Comparison of ENCODE assay signal across 26 mouse cellular contexts in the genomic region with DNA sequence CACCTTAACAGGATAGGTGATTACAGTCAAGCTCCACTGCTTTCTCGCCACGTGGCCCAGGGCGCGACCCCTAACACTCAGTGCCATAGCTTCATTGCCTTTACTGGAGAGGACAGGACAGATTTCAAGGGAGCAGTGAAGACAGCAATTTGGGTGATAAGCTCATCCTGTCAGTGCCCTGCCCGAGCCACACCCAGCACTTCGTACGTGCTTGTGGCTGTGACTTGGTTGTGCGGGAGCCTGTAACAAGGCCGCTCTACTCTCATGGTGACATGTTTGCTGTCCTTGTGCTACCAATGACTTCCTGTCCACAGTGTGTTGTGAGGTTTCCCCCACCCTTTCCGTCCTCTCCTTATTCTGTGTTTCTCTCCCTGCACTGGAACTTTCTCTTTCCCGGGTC. TPM values are rescaled to one million over a fixed set of nuclear protein-coding genes. Genes with fewer than 3 reads are reported as not detected.
DNase-seq lines count a peak whose midpoint lies in the region; ATAC-seq and TF ChIP-seq lines count a peak whose summit lies in the region.
"Had no signal": no experiment of that assay in that cellular context is flagged by ENCODE, and none has a peak within 500 bp of the region (broad histone marks: within the 10 kb centered on the region; RNA-seq: fewer than 3 reads in every experiment).

No protein-coding gene starts in this region.

- peak; percentile 58 for ATAC-seq in intestine, embryonic 16.5 days
- ATAC-seq in intestine, postnatal 0 days: no peak
- ATAC-seq in liver, embryonic 13.5 days (ENCODE audit: low read depth): peak; percentile 69; the same call in 1 of the 2 replicates
- ATAC-seq in megakaryocyte progenitor cell, adult 5-6 weeks (replicated peaks; ENCODE audit: poor library complexity): peak; percentile 76
- ATAC-seq: inflammation-experienced regulatory T-cells, adult 6 months; Patski had no signal

- DNase-seq in MEL (ENCODE audit: low read depth, low spot score): peak; percentile 47
- no peak for DNase-seq in liver, embryonic 13.5 days
- no peak for DNase-seq in kidney, adult 11 months
- DNase-seq in B cell, adult 2 months: no peak
- DNase-seq: adrenal gland, postnatal 25 days; cerebellum, adult 11-12 months; cerebellum, adult 9-11 months; heart, adult 2 months; heart, postnatal 4 days; kidney, postnatal 14 days; left cerebral cortex, postnatal 4 days; lung, embryonic 14.5 days; right cerebral cortex, adult 18-20 months; spleen, adult 18-20 months; thymus, postnatal 25 days had no signal

- TF ChIP-seq RAD21 in MEL (IDR thresholded peaks at IDR 0.05; ENCODE audit: low read depth, low read length): no peak

- no peak for TF ChIP-seq EP300 in MEL (IDR thresholded peaks at IDR 0.05; ENCODE audit: low read depth in 1 of 2, low read length in 2 of 2)

- H3K9me3 ChIP-seq in intestine, embryonic 16.5 days (ENCODE audit: control insufficient read depth, low read length): no peaks in the 10 kb centered on the region
- H3K9me3 ChIP-seq in intestine, postnatal 0 days (ENCODE audit: control insufficient read depth): no peaks in the 10 kb centered on the region
- H3K9me3 ChIP-seq in MEL (replicated peaks; ENCODE audit: insufficient read depth, low read length): no peaks in the 10 kb centered on the region
- no peaks in the 10 kb centered on the region for H3K9me3 ChIP-seq in liver, embryonic 13.5 days (replicated peaks)
- H3K9me3 ChIP-seq: embryonic facial prominence, embryonic 15.5 days; forebrain, embryonic 12.5 days; heart, embryonic 12.5 days had no signal

- no peaks in the 10 kb centered on the region for H3K36me3 ChIP-seq in intestine, embryonic 16.5 days (ENCODE audit: control insufficient read depth, insufficient read depth, low read length)
- no peaks in the 10 kb centered on the region for H3K36me3 ChIP-seq in intestine, postnatal 0 days (ENCODE audit: control insufficient read depth, insufficient read depth)
- H3K36me3 ChIP-seq in MEL (ENCODE audit: control insufficient read depth in 1 of 2, insufficient read depth in 2 of 2, low read length in 2 of 2): peaks cover 0 to 5% of the 10 kb centered on the region in 2 experiments; a peak in 2 of 4 replicates
- no peaks in the 10 kb centered on the region for H3K36me3 ChIP-seq in liver, embryonic 13.5 days
- H3K36me3 ChIP-seq: embryonic facial prominence, embryonic 15.5 days; forebrain, embryonic 12.5 days had no signal

- no peak overlapping the region for H3K9ac ChIP-seq in intestine, embryonic 16.5 days (ENCODE audit: low read depth, low read length)
- H3K9ac ChIP-seq in intestine, postnatal 0 days (ENCODE audit: low read depth, low read length): no peak overlapping the region
- no peak overlapping the region for H3K9ac ChIP-seq in MEL (ENCODE audit: control insufficient read depth, low read depth, low read length, poor library complexity, severe bottlenecking)
- no peak overlapping the region for H3K9ac ChIP-seq in liver, embryonic 13.5 days
- H3K9ac ChIP-seq: embryonic facial prominence, embryonic 15.5 days; forebrain, embryonic 12.5 days; forebrain, postnatal 0 days; heart, embryonic 12.5 days; hindbrain, embryonic 14.5 days; lung, embryonic 14.5 days had no signal

- 80% methylated on average over 11 of the region's 11 CpGs for WGBS in intestine, embryonic 16.5 days
- 78% methylated on average over 11 of the region's 11 CpGs for WGBS in intestine, postnatal 0 days
- 36% methylated on average over 11 of the region's 11 CpGs for WGBS in liver, embryonic 13.5 days (ENCODE audit: insufficient replicate concordance)

- no peak overlapping the region for H3K4me2 ChIP-seq in intestine, embryonic 16.5 days (ENCODE audit: low read depth, low read length)
- H3K4me2 ChIP-seq in intestine, postnatal 0 days (replicated peaks; ENCODE audit: low read depth): no peak overlapping the region
- no peak overlapping the region for H3K4me2 ChIP-seq in liver, embryonic 13.5 days
- H3K4me2 ChIP-seq: embryonic facial prominence, embryonic 15.5 days; forebrain, embryonic 12.5 days; heart, embryonic 12.5 days; hindbrain, embryonic 14.5 days; lung, embryonic 14.5 days had no signal

- TF ChIP-seq POLR2A in MEL (IDR thresholded peaks at IDR 0.05; ENCODE audit: control insufficient read depth in 1 of 2, insufficient read depth in 1 of 2, low read depth in 1 of 2, low read length in 2 of 2, poor library complexity in 1 of 2): no peak

- H3K79me2 ChIP-seq in MEL (ENCODE audit: control insufficient read depth, insufficient read depth, low read length, poor library complexity): no peaks in the 10 kb centered on the region

- H3K4me3 ChIP-seq in intestine, embryonic 16.5 days (ENCODE audit: low read length): no peak overlapping the region
- no peak overlapping the region for H3K4me3 ChIP-seq in intestine, postnatal 0 days (ENCODE audit: low read depth, low read length)
- no peak overlapping the region for H3K4me3 ChIP-seq in MEL (ENCODE audit: control insufficient read depth in 1 of 2, insufficient read depth in 1 of 2, low read depth in 2 of 2, low read length in 2 of 2)
- no peak overlapping the region for H3K4me3 ChIP-seq in liver, embryonic 13.5 days (replicated peaks)
- H3K4me3 ChIP-seq: embryonic facial prominence, embryonic 15.5 days; forebrain, embryonic 12.5 days; heart, adult 2 months; heart, embryonic 12.5 days had no signal

- no peaks in the 10 kb centered on the region for H3K27me3 ChIP-seq in intestine, embryonic 16.5 days (replicated peaks; ENCODE audit: control insufficient read depth, insufficient read depth, low read length)
- H3K27me3 ChIP-seq in intestine, postnatal 0 days (replicated peaks; ENCODE audit: control insufficient read depth, insufficient read depth, low read length): no peaks in the 10 kb centered on the region
- no peaks in the 10 kb centered on the region for H3K27me3 ChIP-seq in MEL (ENCODE audit: control insufficient read depth in 1 of 2, insufficient read depth in 2 of 2, low read length in 2 of 2)
- H3K27me3 ChIP-seq in liver, embryonic 13.5 days: no peaks in the 10 kb centered on the region
- H3K27me3 ChIP-seq: CH12.LX; embryonic facial prominence, embryonic 15.5 days; forebrain, embryonic 12.5 days; heart, embryonic 12.5 days; Patski had no signal

- no peak overlapping the region for H3K27ac ChIP-seq in intestine, embryonic 16.5 days (ENCODE audit: low read length)
- H3K27ac ChIP-seq in intestine, postnatal 0 days (ENCODE audit: low read depth, low read length): no peak overlapping the region
- H3K27ac ChIP-seq in MEL (ENCODE audit: control insufficient read depth, low read depth, low read length): no peak overlapping the region
- no peak overlapping the region for H3K27ac ChIP-seq in liver, embryonic 13.5 days
- H3K27ac ChIP-seq: embryonic facial prominence, embryonic 15.5 days; forebrain, embryonic 12.5 days; heart, adult 2 months; hindbrain, embryonic 14.5 days had no signal

- TF ChIP-seq CTCF in intestine, postnatal 0 days (IDR thresholded peaks at IDR 0.05; ENCODE audit: low read depth): no peak
- no peak for TF ChIP-seq CTCF in MEL (IDR thresholded peaks at IDR 0.05 in 2 of 3, conservative IDR thresholded peaks at IDR 0.05 in 1 of 3; ENCODE audit: control insufficient read depth in 1 of 3, insufficient read depth in 1 of 3, low read depth in 2 of 3, low read length in 3 of 3, poor library complexity in 1 of 3, severe bottlenecking in 1 of 3)

- H3K4me1 ChIP-seq in intestine, embryonic 16.5 days (ENCODE audit: control insufficient read depth, insufficient read depth, low read length): peaks cover 5% of the 10 kb centered on the region
- H3K4me1 ChIP-seq in intestine, postnatal 0 days (replicated peaks; ENCODE audit: control insufficient read depth, insufficient read depth, low read length): no peaks in the 10 kb centered on the region; the same call in 1 of the 2 replicates
- H3K4me1 ChIP-seq in MEL (ENCODE audit: control insufficient read depth in 1 of 2, insufficient read depth in 2 of 2, low read length in 2 of 2): peaks cover 0 to 7% of the 10 kb centered on the region in 2 experiments; a peak in 1 of 4 replicates
- peaks cover 13% of the 10 kb centered on the region for H3K4me1 ChIP-seq in liver, embryonic 13.5 days (replicated peaks)
- H3K4me1 ChIP-seq: embryonic facial prominence, embryonic 15.5 days had no signal

TF ChIP-seq in MEL, 35 proteins besides CTCF, POLR2A, EP300 and RAD21:
- TF ChIP-seq CHD2 (IDR thresholded peaks at IDR 0.05; ENCODE audit: low read length): no peak
- TF ChIP-seq MAFK (IDR thresholded peaks at IDR 0.05; ENCODE audit: borderline replicate concordance, low read depth, low read length): no peak

RNA-seq across cellular contexts. Expression of a gene that starts 20.2 kb away (rescaled TPM):
- polyA plus RNA-seq in intestine, embryonic 16.5 days (2015; fragmentation: Nextera tagmentation; extraction: Ambion mirVana): 32.8 and 35.9 TPM in 2 replicates
- polyA plus RNA-seq in intestine, postnatal 0 days (2015; fragmentation: Nextera tagmentation; extraction: Ambion mirVana): 33.7 and 35.5 TPM in 2 replicates
- 17.8 and 19.3 TPM in 2 replicates for total RNA-seq in MEL (2012; rRNA removed)
- 10 to 100 TPM in 1 of 2 experiments, not detected in 1; 14.6 TPM for polyA plus RNA-seq in MEL (2012; ENCODE audit: insufficient read depth in 1 of 2, insufficient read length in 2 of 2, low read depth in 1 of 2, low replicate concordance in 2 of 2, missing spikeins in 1 of 2)
- 24.2 and 24.9 TPM in 2 replicates for polyA plus RNA-seq in liver, embryonic 13.5 days (2015; fragmentation: Nextera tagmentation; extraction: Ambion mirVana)
- total RNA-seq in megakaryocyte progenitor cell, adult 5-6 weeks (2015): 49.9 and 53.5 TPM in 2 replicates
- 50.9 and 66.9 TPM in 2 replicates for total RNA-seq in megakaryocyte progenitor cell, adult 5-6 weeks (2017)
